Mouse (Mus musculus) limb, embryonic 10.5 days (tissue): ENCODE data around the gene Rpl12. TPM values are rescaled to one million over a fixed set of nuclear protein-coding genes. Genes with fewer than 3 reads are reported as not detected.
A peak's percentile ranks its signal among the peaks of the same experiment; 100 is the strongest.

ENCODE experiments used
- DNase-seq: peaks from one replicate; pipeline ENCODE4 v3.0.0-alpha.2; 2017; ENCODE audit warnings: low spot score
- H3K27ac ChIP-seq: fragments of 300-500 bp; sonication (generic); 2 replicates; pipeline ENCODE4 v1.5.1; 2016; ENCODE audit warnings: mild to moderate bottlenecking
- H3K27me3 ChIP-seq: fragments of 300-500 bp; sonication (generic); 2 replicates; pipeline ENCODE4 v1.6.1; 2016; ENCODE audit warnings: low read depth, mild to moderate bottlenecking; ENCODE audit not compliant: poor library complexity, severe bottlenecking
- H3K36me3 ChIP-seq: fragments of 300-500 bp; sonication (generic); 2 replicates; pipeline ENCODE4 v1.6.1; 2016; ENCODE audit warnings: mild to moderate bottlenecking, moderate library complexity
- H3K4me1 ChIP-seq: fragments of 300-500 bp; sonication (generic); 2 replicates; pipeline ENCODE4 v1.6.1; 2016
- H3K4me3 ChIP-seq: fragments of 300-500 bp; sonication (generic); 2 replicates; pipeline ENCODE4 v1.5.1; 2016; ENCODE audit warnings: mild to moderate bottlenecking, moderate library complexity
- H3K9me3 ChIP-seq: fragments of 300-500 bp; sonication (generic); replicated peaks from 2 replicates; pipeline ENCODE4 v1.6.1; 2016; ENCODE audit warnings: mild to moderate bottlenecking
- WGBS: fragments of 180-500 bp; shearing (Covaris S2); methylation state at CpG from one replicate; pipeline ENCODE4 v1.1.7; 2016; 5-methylcytosine and 5-hydroxymethylcytosine counted together
- polyA plus RNA-seq: library from polyadenylated mRNA; unstranded; fragments of >200 nt; fragmentation: Nextera tagmentation; extraction: Ambion mirVana; gene quantifications from 2 replicates; pipeline ENCODE4 v1.2.1, GENCODE M21; 2016

Gene Rpl12
- polyA plus RNA-seq, 1 experiment from 2014 or later: 194 TPM

DNA sequence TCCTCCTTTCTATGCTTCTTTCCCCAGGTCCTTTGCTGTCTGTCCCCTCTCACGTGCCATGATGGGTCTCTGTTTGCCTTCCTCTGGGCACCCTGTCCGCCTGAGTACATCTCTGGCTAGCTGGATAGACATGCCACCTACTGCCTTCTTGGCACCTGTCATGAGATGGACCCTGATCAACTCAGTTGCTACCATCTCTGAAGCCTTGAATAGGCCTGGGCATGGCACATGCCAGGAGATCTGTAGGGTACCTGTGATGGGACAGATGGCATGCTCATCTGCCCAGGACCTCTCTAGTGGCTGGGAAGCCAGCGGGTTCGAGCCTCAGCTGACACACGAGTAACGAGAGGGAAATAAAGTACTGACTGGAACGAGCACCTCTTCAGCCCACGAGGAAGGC is 12.9 kb downstream of the Rpl12 start:
- 89% methylated on average over 8 of the region's 8 CpGs for WGBS
- no peak for DNase-seq
- Histone ChIP-seq H3K27ac (no peak overlapping the region), H3K9me3 (no peaks in the 10 kb centered on the region), H3K4me1 (no peaks in the 10 kb centered on the region), H3K4me3 (no peak overlapping the region), H3K27me3 (no peaks in the 10 kb centered on the region), H3K36me3 (peaks cover 41% of the 10 kb centered on the region)

DNA sequence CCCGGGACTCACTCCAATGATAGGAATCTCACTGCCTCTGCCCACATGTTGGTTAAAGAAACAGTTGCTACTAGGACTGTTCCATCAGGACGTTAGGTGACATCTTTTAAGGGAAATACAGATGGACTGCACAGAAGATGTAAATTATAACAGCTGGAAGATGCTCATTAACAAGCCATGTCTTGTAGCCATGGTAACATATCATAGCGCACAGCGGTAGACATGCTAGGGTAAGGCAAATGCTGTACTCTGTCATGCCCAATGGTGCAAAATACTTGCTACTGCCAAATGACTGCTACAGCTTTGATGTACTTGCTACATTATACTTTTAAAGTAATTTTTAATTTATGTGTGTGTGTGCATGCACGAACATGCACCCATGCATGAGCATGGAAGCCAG is 15.8 kb downstream of the Rpl12 start:
- Histone ChIP-seq H3K27ac (0 out of 2 replicates have a peak overlapping the region, but pooled peaks have one; percentile 44), H3K9me3 (no peaks in the 10 kb centered on the region), H3K4me1 (peaks cover 11% of the 10 kb centered on the region), H3K36me3 (peaks cover 41% of the 10 kb centered on the region), H3K27me3 (no peaks in the 10 kb centered on the region), H3K4me3 (no peak overlapping the region)
- DNase-seq: no peak
- WGBS: 82% methylated on average over 5 of the region's 5 CpGs

DNA sequence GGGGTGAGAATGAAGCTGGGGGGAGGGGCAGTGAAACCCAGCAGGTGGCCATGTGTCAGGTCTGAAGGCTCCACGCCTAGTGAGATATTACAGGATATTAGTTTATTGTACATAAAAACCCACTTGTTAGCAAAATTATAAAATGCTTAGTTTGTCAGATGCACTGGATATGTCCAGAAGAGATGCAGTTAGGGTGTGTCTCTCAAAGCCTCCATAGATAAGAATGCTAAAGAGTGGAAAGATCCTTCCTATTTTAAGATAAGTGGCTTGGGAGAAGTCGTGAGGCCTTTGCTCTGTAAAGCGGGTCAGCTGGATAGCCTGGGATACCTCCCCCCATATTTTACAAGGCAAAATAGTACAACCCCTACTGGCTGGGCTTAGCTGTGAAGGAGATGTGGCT is 17.3 kb downstream of the Rpl12 start:
- Histone ChIP-seq H3K4me3 (no peak overlapping the region), H3K9me3 (no peaks in the 10 kb centered on the region), H3K27ac (no peak overlapping the region), H3K27me3 (no peaks in the 10 kb centered on the region), H3K4me1 (peaks cover 19% of the 10 kb centered on the region), H3K36me3 (peaks cover 29% of the 10 kb centered on the region)
- DNase-seq: no peak
- 82% methylated on average over 3 of the region's 3 CpGs for WGBS

DNA sequence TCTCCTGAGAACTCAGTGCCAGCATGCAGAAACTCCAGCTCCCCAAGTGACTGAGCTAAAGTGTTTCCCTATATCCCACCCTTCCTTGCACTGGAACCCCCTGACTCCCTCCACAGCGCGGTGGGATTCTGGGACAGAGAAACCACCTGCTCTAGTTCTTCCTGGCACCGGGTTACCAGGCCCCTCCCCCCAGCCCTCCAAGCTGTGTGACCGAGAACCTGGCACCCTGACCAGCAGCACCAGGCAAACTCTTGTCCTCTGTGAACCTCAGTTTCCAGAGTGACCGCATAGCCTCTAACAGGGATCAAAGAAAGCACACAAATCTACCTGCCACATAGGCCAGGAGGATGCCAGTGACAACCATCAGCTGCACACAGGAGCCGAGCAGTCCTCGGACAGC is 18.3 kb downstream of the Rpl12 start:
- H3K4me1 ChIP-seq: peaks cover 19% of the 10 kb centered on the region
- H3K27ac ChIP-seq: no peak overlapping the region
- 89% methylated on average over 7 of the region's 7 CpGs for WGBS
- H3K4me3 ChIP-seq: no peak overlapping the region
- peaks cover 19% of the 10 kb centered on the region for H3K36me3 ChIP-seq
- H3K9me3 ChIP-seq: no peaks in the 10 kb centered on the region
- H3K27me3 ChIP-seq: no peaks in the 10 kb centered on the region
- no peak for DNase-seq

DNA sequence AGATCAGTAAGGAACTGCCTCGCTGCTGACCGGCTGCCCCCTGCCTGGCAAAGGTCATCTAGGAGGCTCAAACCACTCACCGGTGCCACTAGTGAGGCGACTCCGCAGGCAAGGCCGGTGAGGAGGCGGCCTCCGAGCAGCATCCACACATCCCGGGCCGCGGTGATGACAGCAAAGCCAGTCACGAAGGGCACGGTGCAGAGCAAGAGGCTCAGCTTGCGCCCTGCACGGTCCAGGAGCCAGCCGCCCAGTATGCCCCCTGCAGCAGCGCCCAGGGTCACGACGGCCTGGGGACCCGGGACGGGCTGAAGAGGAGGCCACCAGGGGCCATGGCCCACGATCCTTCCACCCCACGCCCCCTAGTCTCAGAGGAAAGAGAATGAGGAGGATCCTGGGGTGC is 19.9 kb downstream of the Rpl12 start:
- peak; percentile 56 for DNase-seq
- Histone ChIP-seq H3K4me3 (peak overlapping the region; percentile 82), H3K36me3 (peaks cover 3% of the 10 kb centered on the region; the same call in 1 of the 2 replicates), H3K4me1 (peaks cover 19% of the 10 kb centered on the region), H3K9me3 (no peaks in the 10 kb centered on the region), H3K27ac (peak overlapping the region; percentile 86), H3K27me3 (no peaks in the 10 kb centered on the region)
- WGBS: 2% methylated on average over 23 of the region's 23 CpGs

DNA sequence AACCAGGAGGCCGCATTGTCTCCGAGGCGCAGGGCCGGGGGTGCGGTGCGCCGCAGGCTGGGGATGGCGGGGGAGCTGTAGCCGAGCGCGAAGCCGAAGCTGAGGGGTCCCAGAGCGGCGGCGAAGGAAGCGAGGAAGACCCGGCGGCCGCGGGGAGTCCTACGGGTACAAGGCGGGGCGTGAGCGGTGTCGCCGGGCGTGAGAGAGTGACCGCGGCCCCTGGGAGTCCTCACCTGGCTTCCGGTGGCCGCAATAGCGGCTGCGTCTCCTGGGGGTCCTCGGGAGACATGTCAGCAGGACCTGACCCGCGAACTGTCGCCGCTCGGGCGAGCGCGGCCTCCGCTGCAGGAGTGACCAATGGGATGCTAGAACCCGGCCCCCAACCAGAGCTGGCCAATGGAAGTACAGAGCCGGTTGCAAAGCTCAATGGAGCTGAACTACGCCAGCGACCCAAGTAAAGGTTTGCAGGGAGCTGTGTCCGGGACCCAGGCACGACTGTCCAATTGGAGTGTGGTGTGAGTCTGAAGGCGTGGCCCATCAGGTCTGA is 20.4 kb downstream of the Rpl12 start, which contains the start of gene Slc2a8:
Gene Slc2a8, minus strand, starts transcription at position 359 of the 547 bp plus-strand sequence.
- H3K4me1 ChIP-seq: peaks cover 19% of the 10 kb centered on the region
- peak within 1 kb of the TSS; percentile 86 for H3K27ac ChIP-seq
- WGBS: under 1% methylated on average over 50 of the region's 50 CpGs
- H3K27me3 ChIP-seq: no peaks in the 10 kb centered on the region
- H3K4me3 ChIP-seq: peak within 1 kb of the TSS; percentile 82
- H3K36me3 ChIP-seq: no peaks in the 10 kb centered on the region
- peak; percentile 92 for DNase-seq
- H3K9me3 ChIP-seq: no peaks in the 10 kb centered on the region

DNA sequence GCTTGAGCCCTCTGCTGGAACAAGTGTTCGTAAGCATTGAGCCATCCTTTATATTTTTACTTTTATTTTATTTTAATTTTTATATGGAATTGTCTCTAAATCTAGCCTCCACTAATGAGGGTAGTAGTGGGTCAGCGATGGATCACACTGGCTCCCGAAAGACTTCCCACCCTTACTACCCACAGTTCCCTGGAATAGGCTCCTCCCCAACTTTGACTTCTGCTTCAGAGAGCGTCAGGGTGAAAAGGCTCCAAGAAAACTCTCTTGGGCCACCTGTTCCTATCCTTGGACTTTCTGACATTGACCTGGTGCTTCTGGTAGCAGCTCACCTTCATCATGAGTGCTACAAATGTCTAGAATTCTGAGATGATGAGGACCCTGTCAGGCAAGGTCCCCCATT is 21.3 kb downstream of the Rpl12 start:
- no peaks in the 10 kb centered on the region for H3K27me3 ChIP-seq
- H3K27ac ChIP-seq: peak overlapping the region; percentile 37; the same call in 1 of the 2 replicates
- H3K36me3 ChIP-seq: no peaks in the 10 kb centered on the region
- H3K4me1 ChIP-seq: peaks cover 19% of the 10 kb centered on the region
- H3K9me3 ChIP-seq: no peaks in the 10 kb centered on the region
- peak overlapping the region; percentile 82 for H3K4me3 ChIP-seq
- no peak for DNase-seq
- 7% methylated on average over 4 of the region's 4 CpGs for WGBS

DNA sequence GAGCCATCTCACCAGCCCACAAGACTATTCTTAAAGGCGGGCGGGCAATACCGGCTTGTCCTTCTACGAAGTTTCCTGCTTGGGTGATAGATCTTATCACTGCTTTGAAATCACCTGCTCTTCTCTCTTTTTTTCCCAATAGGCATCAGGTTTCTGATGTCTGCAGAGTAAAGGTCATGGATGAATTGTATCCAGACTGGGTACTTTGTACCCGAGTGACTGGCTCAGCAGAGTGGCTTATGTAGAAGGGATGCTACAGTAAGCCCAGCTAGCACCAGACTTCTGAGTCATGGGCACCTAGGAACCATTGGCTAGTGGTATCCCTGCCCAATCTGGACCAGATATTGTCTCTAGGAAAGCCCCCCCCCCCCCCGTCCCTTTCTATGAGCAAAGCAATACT is 22.3 kb downstream of the Rpl12 start:
- Histone ChIP-seq H3K36me3 (no peaks in the 10 kb centered on the region), H3K4me1 (peaks cover 19% of the 10 kb centered on the region), H3K4me3 (no peak overlapping the region), H3K27me3 (no peaks in the 10 kb centered on the region), H3K27ac (no peak overlapping the region), H3K9me3 (no peaks in the 10 kb centered on the region)
- WGBS: 47% methylated on average over 6 of the region's 6 CpGs
- DNase-seq: no peak

DNA sequence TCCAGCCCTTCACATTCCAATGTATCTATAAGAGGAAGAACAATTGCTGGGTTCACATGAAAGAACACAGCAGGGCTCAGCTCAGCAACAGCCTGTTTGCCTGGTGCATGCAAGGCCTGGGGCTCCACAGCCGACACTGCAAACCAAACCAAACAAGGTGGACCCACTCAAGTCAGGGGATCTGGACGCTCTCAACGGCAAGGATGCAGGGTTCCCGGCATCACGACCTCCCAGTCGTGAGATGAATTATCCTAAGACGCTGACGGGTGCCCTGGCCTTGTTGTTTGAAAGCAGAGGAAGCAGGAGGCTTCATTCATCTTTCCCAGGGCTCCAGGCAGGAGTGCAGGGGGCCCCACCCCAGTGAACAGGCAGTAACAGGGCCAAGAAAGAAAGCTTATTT is 24.5 kb downstream of the Rpl12 start:
- 68% methylated on average over 8 of the region's 8 CpGs for WGBS
- no peak overlapping the region for H3K4me3 ChIP-seq
- DNase-seq: no peak

DNA sequence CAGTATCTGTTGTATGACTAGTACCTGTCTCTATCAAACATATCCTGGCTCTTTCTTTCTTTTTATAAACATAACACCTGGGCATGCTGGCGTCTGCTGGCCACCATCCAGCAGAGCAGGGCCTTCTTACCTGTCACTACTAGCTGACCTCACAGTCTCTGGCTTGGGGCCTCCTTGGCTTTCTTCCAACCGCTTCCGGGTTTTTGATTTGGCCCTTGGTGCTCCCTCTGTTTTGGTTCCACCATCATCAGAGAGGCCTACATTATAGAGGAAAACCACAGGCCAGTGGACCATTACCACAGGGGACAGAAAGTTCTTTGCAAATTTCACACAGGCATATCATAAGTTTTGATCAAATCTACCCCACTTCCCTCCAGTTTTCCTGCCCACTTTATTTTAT is 28.0 kb downstream of the Rpl12 start:
- Histone ChIP-seq H3K4me3 (no peak overlapping the region), H3K36me3 (no peaks in the 10 kb centered on the region), H3K27me3 (no peaks in the 10 kb centered on the region), H3K9me3 (no peaks in the 10 kb centered on the region), H3K27ac (no peak overlapping the region), H3K4me1 (no peaks in the 10 kb centered on the region)
- WGBS: 88% methylated on average over 3 of the region's 3 CpGs
- no peak for DNase-seq

More for the DNA sequence above, 24.5 kb downstream of the Rpl12 start:
- no peaks in the 10 kb centered on the region for H3K9me3 ChIP-seq
- H3K27ac ChIP-seq: no peak overlapping the region
- peaks cover 17% of the 10 kb centered on the region for H3K4me1 ChIP-seq
- no peaks in the 10 kb centered on the region for H3K27me3 ChIP-seq
- H3K36me3 ChIP-seq: no peaks in the 10 kb centered on the region

DNA sequence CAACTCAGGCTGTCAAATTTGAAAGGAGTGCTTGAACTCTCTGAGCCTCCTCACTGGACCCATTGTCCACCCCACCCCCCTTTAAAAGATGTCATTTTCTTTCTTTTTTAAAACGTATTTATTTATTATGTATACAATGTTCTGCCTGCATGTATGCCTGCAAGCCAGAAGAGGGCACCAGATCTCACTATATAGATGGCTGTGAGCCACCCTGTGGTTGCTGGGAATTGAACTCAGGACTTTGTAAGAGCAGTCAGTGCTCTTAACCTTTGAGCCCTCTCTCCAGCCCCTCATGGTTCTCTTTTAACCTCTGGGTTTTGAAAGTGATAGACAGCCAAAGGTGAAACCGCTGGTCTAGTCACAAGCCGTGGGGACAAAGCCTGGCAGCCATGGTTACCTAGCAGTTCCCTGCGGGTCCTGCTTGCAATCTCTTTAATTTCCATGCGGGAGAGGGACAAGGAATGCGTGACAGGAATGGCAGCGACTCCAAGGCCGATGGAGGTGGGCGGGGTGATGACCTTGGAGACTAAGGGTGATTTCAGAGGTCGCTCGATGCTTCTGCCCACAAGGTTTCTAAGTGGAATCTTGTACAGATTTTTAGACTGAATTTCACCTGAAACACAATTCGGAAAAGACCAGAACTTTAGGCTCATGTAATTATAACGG is 28.9 kb downstream of the Rpl12 start:
- Histone ChIP-seq H3K27ac (no peak overlapping the region), H3K4me1 (peaks cover 2% of the 10 kb centered on the region; the same call in 1 of the 2 replicates)
- WGBS: 61% methylated on average over 13 of the region's 13 CpGs

DNA sequence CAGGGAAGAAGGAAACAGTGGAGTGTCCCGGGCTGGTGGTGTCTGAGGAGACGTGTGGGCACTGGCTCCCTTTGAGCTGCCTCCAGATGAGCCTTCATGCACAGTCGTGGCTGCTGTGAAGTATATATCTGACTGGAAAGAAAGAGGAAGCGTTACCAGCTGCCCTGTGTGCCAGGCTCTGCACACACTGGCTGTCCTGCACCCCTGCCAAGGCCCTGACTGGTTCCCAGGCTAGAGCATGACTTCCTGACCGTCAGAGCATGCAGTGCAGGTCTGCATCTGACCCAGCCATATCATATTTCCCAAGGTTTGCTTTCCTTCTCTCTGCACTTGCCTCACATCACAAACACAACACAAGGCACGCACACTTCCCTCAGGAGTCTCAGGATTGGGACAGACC is 30.8 kb downstream of the Rpl12 start:
- DNase-seq: no peak
- 69% methylated on average over 6 of the region's 6 CpGs for WGBS
- Histone ChIP-seq H3K4me1 (peaks cover 3% of the 10 kb centered on the region; the same call in 1 of the 2 replicates), H3K9me3 (no peaks in the 10 kb centered on the region), H3K27ac (no peak overlapping the region), H3K27me3 (no peaks in the 10 kb centered on the region), H3K4me3 (no peak overlapping the region), H3K36me3 (no peaks in the 10 kb centered on the region)

More for the DNA sequence above, 28.9 kb downstream of the Rpl12 start:
- no peak for DNase-seq
- Histone ChIP-seq H3K9me3 (no peaks in the 10 kb centered on the region), H3K27me3 (no peaks in the 10 kb centered on the region), H3K4me3 (no peak overlapping the region), H3K36me3 (no peaks in the 10 kb centered on the region)

DNA sequence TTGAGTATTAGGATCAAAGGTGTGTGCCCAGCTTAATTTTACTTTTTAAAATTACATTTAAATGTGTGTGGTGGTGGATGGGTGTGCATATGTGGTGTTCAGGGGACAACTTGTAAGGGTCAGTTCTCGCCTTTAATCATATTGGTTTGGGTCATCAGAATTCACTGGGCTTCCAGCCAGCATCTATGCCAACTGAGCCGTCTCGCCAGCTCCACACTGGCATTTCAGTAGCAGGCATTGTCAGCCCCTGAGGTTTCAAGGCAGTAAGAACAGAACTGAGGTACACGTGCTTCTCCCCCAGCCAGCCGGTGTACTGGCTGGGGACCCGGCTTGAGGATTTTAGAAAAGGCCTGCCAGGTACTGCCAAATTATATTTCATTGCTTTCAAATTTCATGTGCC is 35.7 kb downstream of the Rpl12 start:
- Histone ChIP-seq H3K4me1 (peaks cover 3% of the 10 kb centered on the region; the same call in 1 of the 2 replicates), H3K36me3 (no peaks in the 10 kb centered on the region), H3K9me3 (no peaks in the 10 kb centered on the region), H3K27me3 (no peaks in the 10 kb centered on the region), H3K27ac (no peak overlapping the region), H3K4me3 (no peak overlapping the region)
- WGBS: 83% methylated on average over 6 of the region's 6 CpGs
- no peak for DNase-seq
